Mouse (Mus musculus) heart, embryonic 12.5 days (tissue): Measurements from ENCODE around the gene Tepsin. TPM values are rescaled to one million over a fixed set of nuclear protein-coding genes. Genes with fewer than 3 reads are reported as not detected.

ENCODE experiments used
- ATAC-seq: fragments of 200-750 bp; cut with Nextera tagmentation; 2 replicates; pipeline ENCODE4 v1.8.0; 2017; ENCODE audit warnings: moderate TSS enrichment, moderate library complexity; ENCODE audit not compliant: insufficient number of reproducible peaks, low FRiP score
- H3K27ac ChIP-seq: fragments of 300-500 bp; sonication (generic); 2 replicates; pipeline ENCODE4 v1.5.1; 2016; ENCODE audit warnings: mild to moderate bottlenecking, moderate library complexity; ENCODE audit not compliant: poor library complexity, severe bottlenecking
- H3K27me3 ChIP-seq: fragments of 300-500 bp; sonication (generic); replicated peaks from 2 replicates; pipeline ENCODE4 v1.6.1; 2016; ENCODE audit warnings: mild to moderate bottlenecking, moderate library complexity
- H3K36me3 ChIP-seq: fragments of 300-500 bp; sonication (generic); 2 replicates; pipeline ENCODE4 v1.6.1; 2016; ENCODE audit warnings: mild to moderate bottlenecking, moderate library complexity
- H3K4me1 ChIP-seq: fragments of 300-500 bp; sonication (generic); replicated peaks from 2 replicates; pipeline ENCODE4 v1.6.1; 2016; ENCODE audit warnings: mild to moderate bottlenecking
- H3K4me2 ChIP-seq: fragments of 300-500 bp; sonication (generic); 2 replicates; pipeline ENCODE4 v1.6.1; 2016; ENCODE audit warnings: mild to moderate bottlenecking, moderate library complexity
- H3K4me3 ChIP-seq: fragments of 300-500 bp; sonication (generic); 2 replicates; pipeline ENCODE4 v1.5.1; 2016; ENCODE audit warnings: mild to moderate bottlenecking
- H3K9ac ChIP-seq: fragments of 300-500 bp; sonication (generic); 2 replicates; pipeline ENCODE4 v1.6.1; 2016; ENCODE audit warnings: mild to moderate bottlenecking, moderate library complexity
- H3K9me3 ChIP-seq: fragments of 300-500 bp; sonication (generic); replicated peaks from 2 replicates; pipeline ENCODE4 v1.6.1; 2016; ENCODE audit warnings: mild to moderate bottlenecking, moderate library complexity
- WGBS: fragments of 180-500 bp; shearing (Covaris S2); methylation state at CpG from one replicate; pipeline ENCODE4 v1.1.7; 2016; 5-methylcytosine and 5-hydroxymethylcytosine counted together
- microRNA-seq: library from miRNA; unstranded; fragments of <30 nt; microRNA quantifications from one replicate; pipeline ENCODE4, GENCODE M21; 2017
- polyA plus RNA-seq: library from polyadenylated mRNA; unstranded; fragments of >200 nt; fragmentation: Nextera tagmentation; extraction: Ambion mirVana; gene quantifications from 2 replicates; pipeline ENCODE4 v1.2.1, GENCODE M21; 2016

Gene Tepsin
- polyA plus RNA-seq, 1 experiment from 2014 or later: 15.5 TPM

DNA sequence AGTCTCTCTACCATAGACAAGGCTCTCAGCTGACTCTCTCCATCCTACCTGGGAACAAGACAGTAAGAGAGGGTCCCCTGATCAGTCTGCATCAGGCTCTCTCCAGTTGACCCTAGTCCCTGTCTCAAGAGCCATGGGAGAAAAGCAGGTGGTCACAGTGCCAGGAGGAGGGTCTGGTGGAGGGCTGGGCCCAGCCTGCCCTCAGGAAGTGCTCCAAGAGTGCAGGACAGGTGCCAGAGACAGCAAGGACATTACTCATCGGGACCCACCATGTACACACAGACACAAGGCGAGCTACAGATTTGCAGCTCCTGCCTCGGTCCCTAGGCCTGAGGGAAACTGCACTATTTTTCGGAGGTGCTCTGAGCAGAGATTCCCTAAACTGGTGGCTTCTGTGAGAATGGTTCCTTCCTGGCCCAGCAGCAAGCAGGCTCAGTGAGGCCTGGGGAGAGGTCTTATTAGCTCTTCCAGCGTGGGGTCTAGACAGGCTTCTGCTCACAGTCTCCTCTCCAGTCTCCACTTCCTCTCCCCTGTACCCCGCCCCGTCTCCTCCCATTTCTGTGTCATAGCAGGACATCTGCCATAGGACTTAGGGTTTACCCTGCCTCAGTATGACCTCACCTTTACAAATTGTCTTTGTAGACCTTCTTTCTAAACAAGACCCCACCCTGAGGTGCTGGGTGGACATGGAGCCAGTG, 56.2 kb downstream of the Tepsin start:
- no peak overlapping the region for H3K4me3 ChIP-seq
- 61% methylated on average over 7 of the region's 7 CpGs for WGBS
- H3K9me3 ChIP-seq: no peaks in the 10 kb centered on the region
- H3K27me3 ChIP-seq: peaks cover 28% of the 10 kb centered on the region
- ATAC-seq: peak; percentile 29; the same call in 1 of the 2 replicates
- H3K4me2 ChIP-seq: no peak overlapping the region
- no peaks in the 10 kb centered on the region for H3K36me3 ChIP-seq
- peaks cover 44% of the 10 kb centered on the region for H3K4me1 ChIP-seq
- no peak overlapping the region for H3K9ac ChIP-seq
- H3K27ac ChIP-seq: peak overlapping the region; percentile 58

DNA sequence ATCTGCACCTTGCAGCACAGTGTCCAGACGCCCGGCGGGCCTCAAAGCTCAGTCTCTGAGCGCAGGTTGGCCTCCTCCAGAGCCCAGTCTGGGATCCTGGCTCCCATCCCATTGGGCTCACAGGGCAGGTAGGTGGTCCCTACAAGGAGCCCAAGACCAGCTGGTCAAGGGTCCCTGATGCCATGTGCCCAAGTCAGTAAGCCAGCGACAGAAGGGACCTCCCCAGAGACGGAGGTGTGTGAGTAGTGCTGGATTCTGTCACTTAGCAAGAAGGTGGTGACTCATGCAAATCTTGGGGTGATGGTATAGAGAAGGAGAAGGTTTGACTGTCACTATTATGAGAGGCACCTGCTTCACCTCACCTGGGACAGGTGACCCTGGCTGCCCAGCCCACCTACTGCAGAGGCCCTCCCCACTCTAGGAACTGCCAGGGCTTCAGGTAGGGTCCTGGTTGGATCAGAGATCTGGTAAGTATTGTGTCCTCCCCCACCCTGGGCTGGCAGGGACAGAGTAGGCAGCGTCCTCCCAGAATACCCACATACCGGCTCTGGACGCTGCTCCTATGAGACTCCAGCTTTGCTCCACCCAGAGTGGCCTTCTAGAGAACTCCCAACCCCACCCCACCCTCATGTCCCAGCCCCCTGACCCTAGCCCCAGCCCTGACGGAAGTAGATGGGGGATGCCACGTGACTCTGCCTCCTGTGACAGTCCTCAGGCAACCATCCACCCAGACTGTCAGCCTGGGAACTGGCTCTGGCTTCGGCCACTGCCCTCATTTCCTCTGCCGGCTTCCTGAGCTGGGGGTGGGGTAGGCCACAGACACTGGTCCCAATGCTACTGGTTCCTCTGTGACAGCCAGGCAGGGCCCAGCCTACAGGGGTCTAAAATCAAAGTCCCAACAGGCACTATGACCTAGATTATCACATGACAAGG, 57.1 kb downstream of the Tepsin start:
- Histone ChIP-seq H3K4me1 (peaks cover 38% of the 10 kb centered on the region), H3K9me3 (no peaks in the 10 kb centered on the region), H3K27me3 (peaks cover 22% of the 10 kb centered on the region), H3K36me3 (no peaks in the 10 kb centered on the region), H3K4me2 (peak overlapping the region; percentile 10; the same call in 1 of the 2 replicates), H3K4me3 (no peak overlapping the region), H3K27ac (peak overlapping the region; percentile 58), H3K9ac (no peak overlapping the region)
- peak; percentile 72 for ATAC-seq
- 50% methylated on average over 13 of the region's 13 CpGs for WGBS

Small RNA genes within 50 kb of the gene (microRNA-seq; reads per million reads assigned to microRNA genes)
- gene Gm25948: not detected

Other genes starting within 250 kb of the Tepsin start
- 67.8 and 70.4 TPM in 2 replicates for gene Chmp6, start 185.3 kb downstream of the Tepsin start, polyA plus RNA-seq
- 15.6 and 16.4 TPM in 2 replicates for gene Baiap2, start 156.0 kb downstream of the Tepsin start, polyA plus RNA-seq
- 0.63 and 0.92 TPM in 2 replicates for gene Aatk, start 51.6 kb downstream of the Tepsin start, polyA plus RNA-seq
- 18.7 and 19.2 TPM in 2 replicates for gene Cep131, start 11.9 kb downstream of the Tepsin start, polyA plus RNA-seq
- gene Ndufaf8, start 197 bp upstream of the Tepsin start, polyA plus RNA-seq: 73.9 and 79.2 TPM in 2 replicates
- gene Slc38a10, start 52.6 kb upstream of the Tepsin start, polyA plus RNA-seq: 114 and 117 TPM in 2 replicates
- 6.5 and 7.6 TPM in 2 replicates for gene Bahcc1, start 134.2 kb upstream of the Tepsin start, polyA plus RNA-seq
- gene Actg1, start 249.8 kb upstream of the Tepsin start, polyA plus RNA-seq: 1,404 and 1,426 TPM in 2 replicates